9 mouse cellular contexts compared by ENCODE assay signal in genomic region chr13:100939677-100940076, GRCm38 (mm10).
DNase-seq lines count a peak whose midpoint lies in the region; TF ChIP-seq lines count a peak whose summit lies in the region.
"Had no signal": no experiment of that assay in that cellular context is flagged by ENCODE, and none has a peak within 500 bp of the region (broad histone marks: within the 10 kb centered on the region; RNA-seq: fewer than 3 reads in every experiment).

No protein-coding gene starts in this region.

- no peaks in the 10 kb centered on the region for H3K4me1 ChIP-seq in ES-E14 (ENCODE audit: control insufficient read depth in 2 of 2, insufficient read depth in 2 of 2, low read length in 2 of 2, poor library complexity in 1 of 2)
- H3K4me1 ChIP-seq: hindbrain, embryonic 15.5 days had no signal

- H3K9ac ChIP-seq in ES-E14 (ENCODE audit: insufficient read depth, low read depth, low read length, poor library complexity, severe bottlenecking), result no peak overlapping the region
- H3K9ac ChIP-seq: hindbrain, embryonic 15.5 days had no signal

- DNase-seq in gastrocnemius, adult 18-20 months (ENCODE audit: low spot score), result peak; percentile 58
- no peak for DNase-seq in gastrocnemius, postnatal 25 days
- peak; percentile 62 for DNase-seq in ES-E14 (ENCODE audit: low read depth, low spot score)
- DNase-seq in cerebellum, adult 8-10 months, result peak; percentile 78
- peak; percentile 28 to 44 for DNase-seq in frontal cortex, postnatal 25 days (ENCODE audit: low spot score in 2 of 2)
- DNase-seq in kidney, postnatal 4 days, result peak; percentile 40 to 57
- DNase-seq in lung, postnatal 10 days, result peak; percentile 64
- peak; percentile 32 for DNase-seq in splenic B cell, adult 2 months (ENCODE audit: low read depth, low spot score)

- no peak overlapping the region for H3K4me3 ChIP-seq in ES-E14 (ENCODE audit: insufficient read depth in 1 of 2, low read depth in 1 of 2, low read length in 2 of 2, poor library complexity in 1 of 2, severe bottlenecking in 1 of 2)
- H3K4me3 ChIP-seq: hindbrain, embryonic 15.5 days had no signal

- H3K27ac ChIP-seq in ES-E14 (ENCODE audit: insufficient read depth, low read depth, low read length, poor library complexity, severe bottlenecking), result no peak overlapping the region
- H3K27ac ChIP-seq: hindbrain, embryonic 15.5 days had no signal

- H3K27me3 ChIP-seq in splenic B cell, adult 2 months (ENCODE audit: control insufficient read depth, insufficient read depth, low read length, poor library complexity, severe bottlenecking), result no peaks in the 10 kb centered on the region
- H3K27me3 ChIP-seq: hindbrain, embryonic 15.5 days had no signal

- H3K36me3 ChIP-seq in ES-E14 (ENCODE audit: control insufficient read depth, insufficient read depth, low read length, poor library complexity, severe bottlenecking), result no peaks in the 10 kb centered on the region
- no peaks in the 10 kb centered on the region for H3K36me3 ChIP-seq in splenic B cell, adult 2 months (ENCODE audit: control insufficient read depth, insufficient read depth, low read length, poor library complexity, severe bottlenecking)
- H3K36me3 ChIP-seq: hindbrain, embryonic 15.5 days had no signal

- no peaks in the 10 kb centered on the region for H3K9me3 ChIP-seq in ES-E14 (ENCODE audit: control insufficient read depth, insufficient read depth, low read depth, low read length)
- H3K9me3 ChIP-seq: hindbrain, embryonic 15.5 days had no signal

- in situ Hi-C loops in ES-E14 (cut with MboI; ENCODE audit: low sequenced_read_pairs in 2 of 2, unreplicated experiment in 2 of 2), result no loop called here

TF ChIP-seq in ES-E14, 5 proteins besides CTCF, POLR2A, EP300 and RAD21:
- TF ChIP-seq ZC3H11A (IDR thresholded peaks at IDR 0.05; ENCODE audit: borderline replicate concordance, low read depth, low read length) (no peak), ZNF384 (IDR thresholded peaks at IDR 0.05; ENCODE audit: low read depth, low read length) (no peak), MAFK (IDR thresholded peaks at IDR 0.05; ENCODE audit: insufficient read depth, low read depth, low read length) (no peak), CHD2 (IDR thresholded peaks at IDR 0.05; ENCODE audit: low read depth, low read length) (no peak), HCFC1 (IDR thresholded peaks at IDR 0.05; ENCODE audit: borderline replicate concordance, insufficient read depth, low read length) (no peak)
